Mouse (Mus musculus) macrophage (primary cell): ENCODE results near the gene Smpdl3a. TPM values are rescaled to one million over a fixed set of nuclear protein-coding genes. Genes with fewer than 3 reads are reported as not detected.

ENCODE experiments used
- H3K27ac ChIP-seq: fragments of 350-480 bp; formaldehyde crosslinking; 2 replicates; pipeline ENCODE4 v1.9.0; 2021
- H3K36me3 ChIP-seq: fragments of 350-480 bp; formaldehyde crosslinking; 2 replicates; pipeline ENCODE4 v1.9.0; 2021; ENCODE audit errors: inconsistent target
- H3K4me3 ChIP-seq: fragments of 350-480 bp; formaldehyde crosslinking; 2 replicates; pipeline ENCODE4 v1.9.0; 2021; ENCODE audit errors: inconsistent target
- H3K79me2 ChIP-seq: fragments of 350-480 bp; formaldehyde crosslinking; 2 replicates; pipeline ENCODE4 v1.9.0; 2021; ENCODE audit errors: inconsistent target
- WGBS: methylation state at CpG from one replicate; pipeline ENCODE4 v1.1.7; 2026; ENCODE audit warnings: inconsistent platforms; ENCODE audit not compliant: missing documents; 5-methylcytosine and 5-hydroxymethylcytosine counted together
- polyA plus RNA-seq: library from polyadenylated mRNA; stranded (reverse); fragments of 250-400 nt; gene quantifications from 3 replicates; pipeline ENCODE4 v1.2.4, GENCODE M21; 2018; ENCODE audit warnings: inconsistent platforms

Smpdl3a gene
- polyA plus RNA-seq, 1 experiment from 2014 or later: 278 TPM

DNA sequence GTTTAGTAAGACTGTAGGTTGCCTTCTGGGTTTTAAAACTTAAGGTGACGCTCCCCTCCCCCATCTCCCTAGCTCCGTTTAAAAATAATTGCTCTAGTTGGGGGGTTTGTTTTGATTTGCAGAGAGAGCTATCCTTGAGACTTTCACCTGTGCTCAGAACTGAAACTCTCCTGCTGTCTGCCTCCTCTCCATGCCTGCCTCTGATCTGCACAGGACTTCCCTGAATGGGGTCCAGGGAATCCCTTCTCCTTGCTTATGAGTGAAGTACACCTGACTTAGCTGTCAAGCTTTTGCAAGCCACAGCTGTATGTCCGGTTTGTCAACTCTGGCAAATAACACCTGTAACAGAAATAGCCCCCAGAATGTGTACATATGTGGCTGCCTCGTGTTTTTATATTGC is 1.4 kb downstream of the Smpdl3a start:
- peak overlapping the region; percentile 81 for H3K4me3 ChIP-seq
- no peaks in the 10 kb centered on the region; the same call in 1 of the 2 replicates for H3K36me3 ChIP-seq
- peak overlapping the region; percentile 79 for H3K27ac ChIP-seq
- peaks cover 61% of the 10 kb centered on the region for H3K79me2 ChIP-seq
- WGBS: 0% methylated on average over 4 of the region's 4 CpGs

DNA sequence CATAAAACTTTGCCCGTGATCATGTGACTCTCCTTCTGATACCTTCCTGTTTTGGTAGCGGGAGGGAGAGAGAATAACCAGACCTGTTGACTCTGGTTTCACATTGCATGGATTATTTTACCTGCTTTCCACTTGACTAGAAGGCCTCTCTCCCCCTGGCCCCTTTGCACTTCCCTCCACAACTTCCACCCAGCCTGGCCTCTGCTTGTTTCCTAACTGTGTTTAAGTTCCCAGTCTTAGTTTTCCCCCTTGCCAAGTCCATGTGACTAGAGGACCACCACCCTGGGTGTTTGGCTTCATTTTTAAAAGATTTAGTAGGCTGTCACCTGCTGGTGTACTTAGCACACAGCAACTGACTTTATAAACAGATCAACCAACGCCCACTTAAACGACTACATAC is 1.9 kb downstream of the Smpdl3a start:
- H3K36me3 ChIP-seq: peaks cover 4% of the 10 kb centered on the region; the same call in 1 of the 2 replicates
- peaks cover 67% of the 10 kb centered on the region for H3K79me2 ChIP-seq
- peak overlapping the region; percentile 79; the same call in 1 of the 2 replicates for H3K27ac ChIP-seq
- peak overlapping the region; percentile 81 for H3K4me3 ChIP-seq
- 8% methylated on average over 4 of the region's 4 CpGs for WGBS

DNA sequence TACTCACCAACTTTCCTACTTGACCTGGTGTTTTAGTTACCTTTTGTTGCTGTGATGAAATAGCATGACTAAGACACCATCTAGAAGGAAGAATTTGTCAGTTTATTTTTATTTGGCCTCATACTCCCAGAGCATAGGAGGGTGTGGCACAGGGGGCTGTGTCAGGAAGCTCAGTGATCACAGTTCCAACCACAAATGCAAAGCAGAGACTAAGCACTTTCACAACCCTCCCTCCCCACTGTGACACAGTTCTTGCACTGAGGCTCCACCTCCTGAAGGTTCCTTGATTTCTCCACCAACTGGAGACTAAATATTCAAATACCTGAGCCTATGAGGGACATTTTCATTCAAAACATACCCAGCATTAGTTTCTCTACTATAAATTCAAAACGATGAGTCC is 5.4 kb downstream of the Smpdl3a start:
- WGBS: 100% methylated on average over 1 of the region's 1 CpGs
- no peak overlapping the region for H3K4me3 ChIP-seq
- peaks cover 32% of the 10 kb centered on the region for H3K36me3 ChIP-seq
- H3K27ac ChIP-seq: no peak overlapping the region
- peaks cover 63% of the 10 kb centered on the region for H3K79me2 ChIP-seq

DNA sequence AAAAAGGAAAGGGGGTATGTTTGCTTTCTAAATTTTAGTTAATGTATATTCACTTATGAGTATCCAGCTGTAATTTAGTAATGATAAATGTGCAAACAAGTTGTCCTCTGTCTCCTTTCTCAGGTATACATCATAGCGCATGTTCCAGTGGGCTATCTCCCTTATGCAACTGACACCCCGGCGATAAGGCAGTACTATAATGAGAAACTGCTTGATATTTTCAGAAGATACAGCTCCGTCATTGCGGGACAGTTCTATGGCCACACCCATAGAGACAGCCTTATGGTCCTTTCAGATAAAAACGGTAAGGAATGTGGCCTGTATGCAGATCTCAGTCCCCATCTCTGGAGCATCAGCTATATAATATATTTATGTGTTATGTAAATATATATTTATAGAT is 13.6 kb downstream of the Smpdl3a start:
- 99% methylated on average over 6 of the region's 6 CpGs for WGBS
- no peak overlapping the region for H3K27ac ChIP-seq
- peaks cover 56% of the 10 kb centered on the region for H3K36me3 ChIP-seq
- no peaks in the 10 kb centered on the region for H3K79me2 ChIP-seq
- no peak overlapping the region for H3K4me3 ChIP-seq

DNA sequence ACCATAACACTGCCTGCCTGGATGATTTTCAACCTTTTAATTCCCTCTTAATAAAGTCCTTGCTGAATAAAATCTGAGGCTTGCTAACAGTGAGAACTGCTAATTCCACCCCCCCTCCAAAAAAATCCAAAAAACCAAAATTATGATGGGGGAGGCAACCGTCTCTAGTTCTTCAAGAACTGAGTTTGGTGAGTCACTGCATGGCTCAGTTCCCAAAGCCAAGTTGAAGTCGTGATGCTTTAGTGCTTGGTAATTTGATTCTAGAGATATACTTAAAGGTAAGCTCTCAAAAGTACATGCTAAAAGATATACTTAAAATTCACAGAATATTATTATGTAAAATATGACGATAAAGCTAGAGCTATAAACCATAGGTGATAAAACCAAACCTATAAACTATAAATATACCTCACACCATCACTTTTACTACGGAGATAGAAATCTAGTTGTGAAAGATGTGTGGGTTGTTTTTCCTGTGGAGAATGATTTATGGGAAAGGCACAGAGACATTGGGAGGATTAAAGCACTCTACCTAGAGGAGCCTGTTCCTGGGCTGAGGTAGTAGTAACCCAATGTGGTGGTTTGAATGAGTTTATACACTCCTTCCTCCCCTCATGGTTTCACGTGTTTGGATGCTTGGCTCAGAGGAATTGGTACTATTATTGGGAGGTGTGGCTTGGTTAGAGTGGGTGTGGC is 18.2 kb downstream of the Smpdl3a start:
- WGBS: 81% methylated on average over 5 of the region's 5 CpGs
- H3K79me2 ChIP-seq: no peaks in the 10 kb centered on the region
- H3K36me3 ChIP-seq: peaks cover 18% of the 10 kb centered on the region
- no peak overlapping the region for H3K27ac ChIP-seq
- H3K4me3 ChIP-seq: no peak overlapping the region

DNA sequence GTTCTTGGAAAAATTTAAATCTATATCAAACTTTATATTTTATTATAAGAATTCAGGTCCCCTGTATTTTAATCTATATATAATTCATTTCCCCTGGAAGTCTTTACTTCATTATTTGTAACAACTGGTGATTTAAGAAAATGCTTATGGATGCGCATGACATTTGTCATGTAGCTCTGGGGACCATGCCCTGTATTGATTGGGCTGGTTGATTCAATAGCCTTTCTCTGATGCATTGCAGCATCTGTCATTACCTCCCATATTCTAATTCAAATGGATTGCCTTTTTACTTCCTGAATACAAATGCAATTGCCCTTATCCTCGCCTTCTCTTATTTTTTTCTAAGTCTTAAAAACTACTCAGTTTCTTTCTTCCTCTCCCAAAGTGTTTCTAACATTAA is 20.2 kb downstream of the Smpdl3a start:
- Histone ChIP-seq H3K36me3 (peaks cover 6% of the 10 kb centered on the region), H3K4me3 (no peak overlapping the region), H3K27ac (no peak overlapping the region), H3K79me2 (no peaks in the 10 kb centered on the region)
- WGBS: 94% methylated on average over 2 of the region's 2 CpGs

DNA sequence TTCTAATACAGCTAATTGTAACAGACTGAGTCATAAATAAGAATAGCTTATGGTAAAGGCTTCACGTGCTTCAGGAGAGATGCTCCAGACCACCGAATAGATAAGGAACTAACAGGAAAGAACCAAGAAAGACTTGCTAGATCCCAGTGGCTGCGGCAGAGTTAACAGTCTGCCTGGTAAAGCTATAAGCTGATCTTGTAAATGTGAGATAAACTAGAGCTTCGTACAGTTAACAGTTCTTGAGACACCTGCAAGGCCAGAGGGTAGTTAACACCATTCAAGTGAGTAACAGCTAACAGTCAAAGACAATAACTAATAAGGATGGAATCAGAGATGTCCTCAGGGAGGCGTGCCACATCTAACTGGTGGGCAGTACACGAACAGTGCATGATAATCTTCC is 21.7 kb downstream of the Smpdl3a start:
- Histone ChIP-seq H3K79me2 (no peaks in the 10 kb centered on the region), H3K27ac (no peak overlapping the region), H3K4me3 (no peak overlapping the region), H3K36me3 (no peaks in the 10 kb centered on the region)
- 91% methylated on average over 6 of the region's 6 CpGs for WGBS

DNA sequence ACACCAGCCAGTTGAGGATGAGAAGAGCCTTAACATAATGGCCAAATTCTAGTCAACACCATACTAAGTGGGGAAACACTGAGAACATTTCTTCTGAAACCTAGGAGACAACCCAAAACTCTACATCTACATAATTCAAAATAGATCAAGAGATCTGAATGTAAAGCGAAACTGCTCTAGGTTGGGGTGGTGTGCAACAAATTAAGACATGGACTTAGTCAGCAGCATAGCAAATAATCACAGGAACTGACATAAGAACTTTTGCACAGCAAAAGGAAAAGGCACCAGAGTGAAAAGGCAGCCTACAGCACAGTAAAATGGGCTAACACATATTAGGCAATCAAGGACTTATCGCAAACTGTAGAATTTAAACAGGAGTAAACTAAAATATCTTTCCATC is 25.1 kb downstream of the Smpdl3a start:
- Histone ChIP-seq H3K36me3 (no peaks in the 10 kb centered on the region), H3K79me2 (no peaks in the 10 kb centered on the region), H3K27ac (no peak overlapping the region), H3K4me3 (no peak overlapping the region)
- WGBS: 93% methylated on average over 2 of the region's 2 CpGs

DNA sequence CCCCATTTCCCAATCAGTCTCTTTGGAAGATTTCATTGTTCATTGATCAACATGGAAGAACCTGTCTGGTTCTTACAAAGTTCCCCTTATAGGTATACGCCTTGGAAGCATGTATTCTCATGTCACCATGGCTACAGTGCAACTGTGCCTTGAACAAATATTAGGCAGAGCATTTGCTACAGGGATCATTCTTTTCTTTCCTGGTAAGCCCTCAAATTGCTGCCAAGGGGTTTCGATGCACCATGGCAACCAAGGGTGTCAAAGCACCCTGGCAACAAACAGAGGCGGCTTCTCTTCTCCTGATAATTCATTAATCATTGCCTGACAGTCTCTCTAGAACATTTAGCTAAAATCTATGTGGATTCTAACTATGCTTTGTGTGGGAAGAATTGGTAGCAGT is 28.3 kb downstream of the Smpdl3a start:
- Histone ChIP-seq H3K36me3 (no peaks in the 10 kb centered on the region), H3K4me3 (no peak overlapping the region), H3K79me2 (no peaks in the 10 kb centered on the region), H3K27ac (no peak overlapping the region)
- WGBS: 86% methylated on average over 3 of the region's 3 CpGs

DNA sequence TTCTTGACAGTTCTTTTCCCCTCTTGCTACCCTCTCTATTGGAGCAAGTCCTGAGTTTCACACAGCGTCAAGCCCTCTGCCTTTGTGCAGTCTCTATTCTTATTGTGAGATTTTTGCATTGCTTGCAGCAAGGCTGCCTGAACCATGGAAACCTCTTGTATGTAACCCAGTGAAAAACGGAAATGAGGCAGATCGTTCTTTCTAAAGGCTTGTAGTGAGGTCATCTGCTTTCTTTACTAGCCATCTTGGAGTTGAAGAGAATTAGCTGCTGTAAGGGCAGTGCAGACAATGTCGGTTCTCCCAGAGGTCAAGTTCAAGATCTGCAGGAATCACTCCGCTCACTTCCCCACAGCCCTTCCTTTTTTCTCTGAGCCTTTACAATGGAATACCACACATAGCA is 34.5 kb downstream of the Smpdl3a start:
- H3K27ac ChIP-seq: no peak overlapping the region
- WGBS: 80% methylated on average over 5 of the region's 5 CpGs

DNA sequence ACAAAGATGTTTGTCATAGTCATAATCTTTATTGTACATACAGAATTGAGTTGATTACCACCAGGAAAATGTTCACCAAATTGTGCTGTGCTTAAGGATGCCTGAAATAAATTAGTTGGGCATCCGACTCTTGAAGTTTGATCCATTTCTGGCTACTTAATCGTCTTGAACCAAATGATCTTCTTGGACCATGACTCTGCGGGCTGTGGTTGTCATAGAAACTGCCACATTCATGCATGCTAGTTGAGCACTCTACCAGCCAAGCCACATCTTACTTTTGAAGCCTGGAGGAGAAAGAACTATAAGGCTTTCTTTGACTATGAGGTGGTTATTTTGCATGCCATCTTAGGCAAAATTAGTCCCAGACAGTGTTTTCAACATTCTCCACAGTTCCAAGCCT is 35.5 kb downstream of the Smpdl3a start:
- 87% methylated on average over 3 of the region's 3 CpGs for WGBS

More for the DNA sequence above, 34.5 kb downstream of the Smpdl3a start:
- no peaks in the 10 kb centered on the region for H3K79me2 ChIP-seq
- no peak overlapping the region for H3K4me3 ChIP-seq
- no peaks in the 10 kb centered on the region for H3K36me3 ChIP-seq

DNA sequence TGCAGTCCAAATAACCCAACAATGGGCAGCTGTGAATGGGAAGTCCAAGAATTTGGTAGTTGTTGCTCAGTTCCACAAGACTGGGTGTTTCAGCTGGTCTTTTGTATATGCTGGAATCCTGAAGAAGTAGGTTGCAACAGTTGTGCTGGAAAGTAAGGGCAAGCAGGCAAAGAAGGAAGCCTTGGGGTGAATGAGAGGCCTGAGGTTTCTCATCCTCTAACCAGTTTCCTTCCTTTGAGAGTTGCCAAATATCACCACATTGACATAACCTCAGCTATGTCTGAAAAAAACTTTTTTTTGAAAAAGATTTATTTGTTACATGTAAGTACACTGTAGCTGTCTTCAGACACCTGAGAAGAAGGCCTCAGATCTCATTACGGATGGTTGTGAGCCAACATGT is 41.0 kb downstream of the Smpdl3a start:
- no peak overlapping the region for H3K27ac ChIP-seq
- no peaks in the 10 kb centered on the region for H3K36me3 ChIP-seq
- H3K4me3 ChIP-seq: no peak overlapping the region
- H3K79me2 ChIP-seq: no peaks in the 10 kb centered on the region
- 44% methylated on average over 1 of the region's 1 CpGs for WGBS

More for the DNA sequence above, 35.5 kb downstream of the Smpdl3a start:
- H3K27ac ChIP-seq: no peak overlapping the region
- no peak overlapping the region for H3K4me3 ChIP-seq
- H3K79me2 ChIP-seq: no peaks in the 10 kb centered on the region
- no peaks in the 10 kb centered on the region for H3K36me3 ChIP-seq

DNA sequence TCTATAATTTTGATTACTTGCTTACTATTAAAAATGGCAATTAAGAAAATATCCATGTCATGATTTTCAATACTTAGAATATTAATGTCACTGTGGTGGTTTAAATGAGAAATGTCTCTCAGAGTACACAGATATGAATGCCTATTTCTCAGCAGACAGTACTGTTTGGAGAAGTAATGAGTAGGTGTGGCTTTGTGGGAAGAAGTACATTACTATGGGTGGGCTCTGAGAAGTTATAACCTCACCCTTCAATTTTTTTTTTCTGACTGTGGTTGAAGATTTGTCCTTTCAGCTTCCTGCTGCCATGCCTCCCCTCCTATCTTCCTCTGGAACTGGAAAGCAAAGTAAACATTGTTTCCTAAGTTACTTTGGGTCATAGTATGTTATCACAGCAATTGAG is 41.8 kb downstream of the Smpdl3a start:
- Histone ChIP-seq H3K79me2 (no peaks in the 10 kb centered on the region), H3K27ac (no peak overlapping the region), H3K4me3 (no peak overlapping the region), H3K36me3 (no peaks in the 10 kb centered on the region)

DNA sequence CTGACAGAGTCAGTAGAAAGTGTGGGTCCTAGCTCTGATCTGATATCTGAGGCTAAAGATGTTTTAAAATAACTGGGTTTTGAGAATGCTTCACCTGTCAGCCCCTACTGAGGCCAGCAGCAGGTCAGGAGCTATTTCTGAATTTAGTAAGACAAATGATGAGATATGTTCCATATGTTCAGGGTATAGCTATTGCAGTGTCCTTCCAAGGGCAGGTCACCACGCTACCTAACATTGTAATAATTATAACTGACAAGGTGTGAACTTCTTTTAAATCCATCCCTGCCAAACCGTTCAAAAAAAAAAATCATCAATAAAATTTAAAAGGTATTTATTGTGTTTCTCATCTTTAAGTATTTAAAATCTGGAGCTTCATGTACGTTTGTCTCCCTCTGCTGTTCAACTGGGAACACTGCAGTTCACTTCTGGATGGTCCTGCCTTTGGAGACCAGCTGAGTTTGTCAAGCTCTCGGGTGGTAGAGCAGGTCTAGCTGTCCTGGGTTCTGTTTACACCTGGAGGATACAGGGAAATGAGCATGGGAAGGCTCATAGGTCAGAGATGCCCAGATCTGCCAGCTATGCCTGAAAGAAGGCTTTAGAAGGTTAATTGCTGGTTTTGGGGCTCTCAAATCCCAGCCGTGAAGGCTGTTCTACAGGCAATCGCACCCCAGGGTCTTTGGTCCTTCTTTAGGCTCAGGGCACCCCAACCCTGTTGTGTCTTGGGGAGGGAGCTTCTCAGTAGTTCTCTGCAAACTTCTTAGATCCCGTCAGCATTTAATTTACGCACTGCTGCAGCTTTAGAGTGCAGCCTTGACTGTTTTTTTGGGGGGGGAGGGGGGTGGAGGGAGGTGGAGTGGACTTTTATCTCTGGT is 47.7 kb downstream of the Smpdl3a start:
- H3K4me3 ChIP-seq: no peak overlapping the region

DNA sequence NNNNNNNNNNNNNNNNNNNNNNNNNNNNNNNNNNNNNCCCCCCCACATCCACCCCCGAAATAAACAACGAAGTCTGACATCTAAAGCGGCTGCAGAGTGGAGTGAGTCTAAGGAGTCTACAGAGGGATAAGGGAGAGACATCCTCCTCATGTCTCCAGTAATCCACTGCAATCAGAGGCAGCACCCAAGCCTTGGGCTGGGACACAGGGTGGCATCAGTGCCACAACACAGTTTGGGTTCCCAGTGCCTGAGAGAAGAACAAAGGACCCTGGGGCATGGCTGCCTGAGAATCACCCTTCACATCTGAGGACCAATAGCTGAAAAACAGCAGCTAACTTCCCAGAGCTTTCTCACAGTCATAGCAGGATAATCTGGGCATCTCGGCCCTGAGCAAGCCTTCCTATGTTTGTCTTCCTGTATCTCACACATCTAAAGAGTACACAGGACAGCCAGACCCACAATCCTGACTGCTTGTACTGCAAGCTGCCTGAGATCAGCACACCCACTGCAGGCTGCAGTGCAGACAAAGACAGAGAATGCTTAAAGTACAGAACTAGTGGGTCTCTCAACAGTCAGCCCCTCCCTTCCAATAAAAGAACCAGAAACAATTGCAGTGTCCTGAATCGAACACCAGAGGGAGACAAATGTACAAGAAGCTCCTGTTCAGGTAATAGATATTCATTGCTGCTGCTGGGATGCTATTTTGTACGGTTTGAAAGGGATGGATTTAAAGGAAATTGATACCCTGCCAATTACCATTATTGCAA is 54.0 kb downstream of the Smpdl3a start:
- Histone ChIP-seq H3K4me3 (no peak overlapping the region), H3K36me3 (no peaks in the 10 kb centered on the region), H3K27ac (no peak overlapping the region), H3K79me2 (no peaks in the 10 kb centered on the region)
- WGBS: 50% methylated on average over 4 of the region's 6 CpGs

More for the DNA sequence above, 47.7 kb downstream of the Smpdl3a start:
- Histone ChIP-seq H3K27ac (no peak overlapping the region), H3K36me3 (no peaks in the 10 kb centered on the region), H3K79me2 (no peaks in the 10 kb centered on the region)
- 35% methylated on average over 8 of the region's 8 CpGs for WGBS
